Mouse (Mus musculus) erythroid progenitor cell, adult 5-6 weeks (primary cell): ENCODE data around the gene Gstt2. TPM values are rescaled to one million over a fixed set of nuclear protein-coding genes. Genes with fewer than 3 reads are reported as not detected.

ENCODE experiments used
- total RNA-seq, 2 experiments: library from RNA; stranded (forward) in 1 of 2; stranded (reverse) in 1 of 2; fragments of 150-400 nt in 1 of 2; fragments of 186-747, 209-891 nt in 1 of 2; gene quantifications; 2 replicates each; pipeline versions ENCODE4 v1.2.3 to v1.2.4; 2015 to 2017; ENCODE audit warnings: low replicate concordance in 2 of 2

Gene Gstt2
- total RNA-seq, 2 experiments from 2014 or later: 20.5 to 42.0 TPM

Other genes starting within 250 kb of the Gstt2 start
- gene Ggt5, start 248.1 kb downstream of the Gstt2 start, total RNA-seq (2015; ENCODE audit: low replicate concordance): 1.1 TPM in 1 of 2 replicates, not detected in the other
- gene Ggt5, start 248.1 kb downstream of the Gstt2 start, total RNA-seq (2017; ENCODE audit: low replicate concordance): 0.39 TPM in 1 of 2 replicates, not detected in the other
- 2.5 and 3.4 TPM in 2 replicates for gene Susd2, start 193.4 kb downstream of the Gstt2 start, total RNA-seq (2015; ENCODE audit: low replicate concordance)
- 2.1 and 2.3 TPM in 2 replicates for gene Susd2, start 193.4 kb downstream of the Gstt2 start, total RNA-seq (2017; ENCODE audit: low replicate concordance)
- gene Cabin1, start 73.1 kb downstream of the Gstt2 start, total RNA-seq (2015; ENCODE audit: low replicate concordance): 108 and 136 TPM in 2 replicates
- gene Cabin1, start 73.1 kb downstream of the Gstt2 start, total RNA-seq (2017; ENCODE audit: low replicate concordance): 115 and 143 TPM in 2 replicates
- 33.5 TPM in 1 of 2 replicates, not detected in the other for gene Ddt, start 64.0 kb downstream of the Gstt2 start, total RNA-seq (2015; ENCODE audit: low replicate concordance)
- gene Ddt, start 64.0 kb downstream of the Gstt2 start, total RNA-seq (2017; ENCODE audit: low replicate concordance): not detected in 2 replicates
- gene Gm20441, start 56.5 kb downstream of the Gstt2 start, total RNA-seq (2015; ENCODE audit: low replicate concordance): not detected in 2 replicates
- not detected in 2 replicates for gene Gm20441, start 56.5 kb downstream of the Gstt2 start, total RNA-seq (2017; ENCODE audit: low replicate concordance)
- 1.3 TPM in 1 of 2 replicates, not detected in the other for gene Gstt3, start 56.0 kb downstream of the Gstt2 start, total RNA-seq (2015; ENCODE audit: low replicate concordance)
- gene Gstt3, start 56.0 kb downstream of the Gstt2 start, total RNA-seq (2017; ENCODE audit: low replicate concordance): 0.13 TPM in 1 of 2 replicates, not detected in the other
- 25.6 and 29.3 TPM in 2 replicates for gene Gstt1, start 38.8 kb downstream of the Gstt2 start, total RNA-seq (2015; ENCODE audit: low replicate concordance)
- gene Gstt1, start 38.8 kb downstream of the Gstt2 start, total RNA-seq (2017; ENCODE audit: low replicate concordance): 18.0 and 25.6 TPM in 2 replicates
- gene Gstt4, start 14.9 kb downstream of the Gstt2 start, total RNA-seq (2015; ENCODE audit: low replicate concordance): not detected in 2 replicates
- not detected in 2 replicates for gene Gstt4, start 14.9 kb downstream of the Gstt2 start, total RNA-seq (2017; ENCODE audit: low replicate concordance)
- 49.4 and 54.9 TPM in 2 replicates for gene Mif, start 22.8 kb upstream of the Gstt2 start, total RNA-seq (2015; ENCODE audit: low replicate concordance)
- 14.8 and 26.6 TPM in 2 replicates for gene Mif, start 22.8 kb upstream of the Gstt2 start, total RNA-seq (2017; ENCODE audit: low replicate concordance)
- gene Derl3, start 56.0 kb upstream of the Gstt2 start, total RNA-seq (2015; ENCODE audit: low replicate concordance): not detected in 2 replicates
- gene Derl3, start 56.0 kb upstream of the Gstt2 start, total RNA-seq (2017; ENCODE audit: low replicate concordance): not detected in 2 replicates
- 50.1 and 67.9 TPM in 2 replicates for gene Smarcb1, start 84.2 kb upstream of the Gstt2 start, total RNA-seq (2015; ENCODE audit: low replicate concordance)
- 32.1 and 39.3 TPM in 2 replicates for gene Smarcb1, start 84.2 kb upstream of the Gstt2 start, total RNA-seq (2017; ENCODE audit: low replicate concordance)
- 101 and 127 TPM in 2 replicates for gene Chchd10, start 95.7 kb upstream of the Gstt2 start, total RNA-seq (2015; ENCODE audit: low replicate concordance)
- 40.2 and 60.3 TPM in 2 replicates for gene Chchd10, start 95.7 kb upstream of the Gstt2 start, total RNA-seq (2017; ENCODE audit: low replicate concordance)
- gene Mmp11, start 99.1 kb upstream of the Gstt2 start, total RNA-seq (2015; ENCODE audit: low replicate concordance): 0.72 TPM in 1 of 2 replicates, not detected in the other
- gene Mmp11, start 99.1 kb upstream of the Gstt2 start, total RNA-seq (2017; ENCODE audit: low replicate concordance): 0.68 TPM in 1 of 2 replicates, not detected in the other
- 525 and 583 TPM in 2 replicates for gene Gm867, start 103.2 kb upstream of the Gstt2 start, total RNA-seq (2015; ENCODE audit: low replicate concordance)
- gene Gm867, start 103.2 kb upstream of the Gstt2 start, total RNA-seq (2017; ENCODE audit: low replicate concordance): 86.0 and 101 TPM in 2 replicates
- gene Vpreb3, start 105.6 kb upstream of the Gstt2 start, total RNA-seq (2015; ENCODE audit: low replicate concordance): 85.1 and 89.7 TPM in 2 replicates
- gene Vpreb3, start 105.6 kb upstream of the Gstt2 start, total RNA-seq (2017; ENCODE audit: low replicate concordance): 31.5 and 39.7 TPM in 2 replicates
- gene Gm5134, start 117.1 kb upstream of the Gstt2 start, total RNA-seq (2015; ENCODE audit: low replicate concordance): not detected in 2 replicates
- not detected in 2 replicates for gene Gm5134, start 117.1 kb upstream of the Gstt2 start, total RNA-seq (2017; ENCODE audit: low replicate concordance)
- 10.1 and 12.3 TPM in 2 replicates for gene Zfp280b, start 195.2 kb upstream of the Gstt2 start, total RNA-seq (2015; ENCODE audit: low replicate concordance)
- gene Zfp280b, start 195.2 kb upstream of the Gstt2 start, total RNA-seq (2017; ENCODE audit: low replicate concordance): 3.0 and 3.7 TPM in 2 replicates